Mouse (Mus musculus) CH12.LX (cell line): ENCODE data around the gene Trappc10. TPM values are rescaled to one million over a fixed set of nuclear protein-coding genes. Genes with fewer than 3 reads are reported as not detected.

Experiments used
- DNase-seq: peaks from one replicate; pipeline ENCODE4 v3.0.0-alpha.2; 2013; ENCODE audit errors: extremely low read depth
- H3K27ac ChIP-seq: 2 replicates; pipeline ENCODE4 v1.5.1; 2012; ENCODE audit warnings: low read depth, mild to moderate bottlenecking, control low read depth, moderate library complexity; ENCODE audit not compliant: insufficient read depth
- H3K27me3 ChIP-seq: replicated peaks from 2 replicates; pipeline ENCODE3; 2012; ENCODE audit warnings: inconsistent platforms
- H3K36me3 ChIP-seq, 2 experiments: replicated peaks in 1 of 2; 2 replicates each; pipeline versions ENCODE3 to v1.6.1; 2012; ENCODE audit warnings: inconsistent platforms in 1 of 2, low read length in 1 of 2, mild to moderate bottlenecking in 1 of 2, mixed read lengths in 1 of 2, moderate library complexity in 1 of 2; ENCODE audit not compliant: control insufficient read depth in 1 of 2, insufficient read depth in 1 of 2
- H3K4me1 ChIP-seq, 2 experiments: 2 replicates each; pipeline ENCODE4 v1.6.1; 2012; ENCODE audit warnings: inconsistent platforms in 1 of 2, moderate library complexity in 1 of 2; ENCODE audit not compliant: insufficient read depth in 2 of 2, control insufficient read depth in 1 of 2
- H3K4me2 ChIP-seq: 2 replicates; pipeline ENCODE4 v1.6.1; 2012; ENCODE audit warnings: low read depth, mild to moderate bottlenecking, control low read depth; ENCODE audit not compliant: poor library complexity, insufficient read depth, severe bottlenecking
- H3K4me3 ChIP-seq, 3 experiments: fragments of 150-350 bp in 1 of 3; sonication (generic) in 1 of 3; replicated peaks in 1 of 3; 2 replicates each; pipeline versions ENCODE3 to v1.5.1; 2011 to 2012; ENCODE audit warnings: low read depth in 2 of 3, low read length in 2 of 3, mild to moderate bottlenecking in 2 of 3, moderate library complexity in 2 of 3, control low read depth in 1 of 3, improper control_type of control experiment in 1 of 3, inconsistent platforms in 1 of 3, mixed read lengths in 1 of 3; ENCODE audit not compliant: poor library complexity in 1 of 3
- H3K79me2 ChIP-seq: replicated peaks from 2 replicates; pipeline ENCODE4 v1.6.1; 2012; ENCODE audit warnings: mild to moderate bottlenecking, moderate library complexity; ENCODE audit not compliant: control insufficient read depth, poor library complexity, insufficient read depth, severe bottlenecking; ENCODE audit errors: extremely low read depth
- H3K9ac ChIP-seq: 2 replicates; pipeline ENCODE4 v1.6.1; 2012; ENCODE audit warnings: low read depth, mild to moderate bottlenecking, control low read depth, moderate library complexity; ENCODE audit not compliant: insufficient read depth
- H3K9me3 ChIP-seq: replicated peaks from 2 replicates; pipeline ENCODE3; 2012; ENCODE audit warnings: low read length, inconsistent platforms, mixed read lengths
- CHD2 ChIP-seq: IDR thresholded peaks from 2 replicates; pipeline ENCODE4 v1.6.1; 2011; ENCODE audit warnings: low read length, improper control_type of control experiment
- CTCF ChIP-seq, 2 experiments: IDR thresholded peaks in 1 of 2; conservative IDR thresholded peaks in 1 of 2; 2 replicates each; pipeline ENCODE4 v1.5.1; 2011 to 2012; ENCODE audit warnings: low read depth in 2 of 2, low read length in 2 of 2, improper control_type of control experiment in 1 of 2, inconsistent platforms in 1 of 2, mild to moderate bottlenecking in 1 of 2, moderate library complexity in 1 of 2
- E2F4 ChIP-seq: IDR thresholded peaks from 2 replicates; pipeline ENCODE4 v1.6.1; 2011; ENCODE audit warnings: low read depth, low read length, improper control_type of control experiment; ENCODE audit not compliant: insufficient replicate concordance
- EP300 ChIP-seq: IDR thresholded peaks from 2 replicates; pipeline ENCODE4 v1.6.1; 2011; ENCODE audit warnings: low read length, improper control_type of control experiment
- HCFC1 ChIP-seq: IDR thresholded peaks from 2 replicates; pipeline ENCODE4 v1.6.1; 2012; ENCODE audit warnings: low read depth, mild to moderate bottlenecking, inconsistent platforms, low read length, improper control_type of control experiment
- IRF4 ChIP-seq: IDR thresholded peaks from 2 replicates; pipeline ENCODE4 v1.6.1; 2014; ENCODE audit warnings: low read depth, mild to moderate bottlenecking, inconsistent platforms, low read length, improper control_type of control experiment
- JUN ChIP-seq: IDR thresholded peaks from 2 replicates; pipeline ENCODE4 v1.6.1; 2011; ENCODE audit warnings: low read depth, mild to moderate bottlenecking, low read length, improper control_type of control experiment, moderate library complexity; ENCODE audit not compliant: insufficient read depth
- JUND ChIP-seq: conservative IDR thresholded peaks from 2 replicates; pipeline ENCODE4 v1.6.1; 2011; ENCODE audit warnings: low read depth, low read length, improper control_type of control experiment
- KAT2A ChIP-seq: IDR thresholded peaks from 2 replicates; pipeline ENCODE4 v1.6.1; 2012; ENCODE audit warnings: low read length, improper control_type of control experiment, inconsistent platforms; ENCODE audit not compliant: insufficient replicate concordance
- MAFK ChIP-seq: IDR thresholded peaks from 2 replicates; pipeline ENCODE4 v1.6.1; 2011; ENCODE audit warnings: low read length, improper control_type of control experiment; ENCODE audit not compliant: insufficient replicate concordance
- MAX ChIP-seq: IDR thresholded peaks from 2 replicates; pipeline ENCODE4 v1.6.1; 2011; ENCODE audit warnings: low read length, improper control_type of control experiment
- MYC ChIP-seq: IDR thresholded peaks from 2 replicates; pipeline ENCODE4 v1.6.1; 2011; ENCODE audit warnings: low read depth, mild to moderate bottlenecking, improper control_type of control experiment, low read length
- NELFE ChIP-seq: IDR thresholded peaks from 2 replicates; pipeline ENCODE4 v1.6.1; 2011; ENCODE audit warnings: low read depth, low read length, improper control_type of control experiment
- NRF1 ChIP-seq: IDR thresholded peaks from 2 replicates; pipeline ENCODE4 v1.6.1; 2014; ENCODE audit warnings: low read depth, mild to moderate bottlenecking, inconsistent platforms, low read length, improper control_type of control experiment, moderate library complexity
- POLR2A ChIP-seq: IDR thresholded peaks from 2 replicates; pipeline ENCODE4 v1.6.1; 2011; ENCODE audit warnings: low read depth, mild to moderate bottlenecking, improper control_type of control experiment, low read length
- RAD21 ChIP-seq: IDR thresholded peaks from 2 replicates; pipeline ENCODE4 v1.6.1; 2011; ENCODE audit warnings: low read depth, mild to moderate bottlenecking, low read length, improper control_type of control experiment, moderate library complexity
- RCOR1 ChIP-seq: conservative IDR thresholded peaks from 2 replicates; pipeline ENCODE4 v1.6.1; 2012; ENCODE audit warnings: low read depth, mild to moderate bottlenecking, inconsistent platforms, low read length, improper control_type of control experiment
- SIN3A ChIP-seq: IDR thresholded peaks from 2 replicates; pipeline ENCODE4 v1.6.1; 2012; ENCODE audit warnings: low read length, improper control_type of control experiment, inconsistent platforms
- TCF12 ChIP-seq: IDR thresholded peaks from 2 replicates; pipeline ENCODE4 v1.6.1; 2014; ENCODE audit warnings: low read depth, mild to moderate bottlenecking, inconsistent platforms, low read length, improper control_type of control experiment
- USF1 ChIP-seq: IDR thresholded peaks from 2 replicates; pipeline ENCODE4 v1.6.1; 2014; ENCODE audit warnings: low read depth, mild to moderate bottlenecking, inconsistent platforms, low read length, improper control_type of control experiment
- ZKSCAN1 ChIP-seq: IDR thresholded peaks from 2 replicates; pipeline ENCODE4 v1.6.1; 2012; ENCODE audit warnings: low read depth, inconsistent platforms, low read length, improper control_type of control experiment, borderline replicate concordance
- dilution Hi-C: fragments of 300-500 bp; cut with MboI; formaldehyde crosslinking; loops from 2 replicates; pipeline ENCODE4 v1.14.3; 2020; ENCODE audit warnings: low sequenced_read_pairs; ENCODE audit not compliant: extremely low pct_unique_long_range_greater_than_20kb, extremely low pct_ligation_motif_present
- in situ Hi-C: fragments of 300-500 bp; cut with MboI; formaldehyde crosslinking; loops from 3 replicates; pipeline ENCODE4 v1.14.3; 2019; ENCODE audit warnings: low sequenced_read_pairs, low pct_ligation_motif_present, low pct_unique_long_range_greater_than_20kb, mixed read lengths
- polyA plus RNA-seq: library from polyadenylated mRNA; unstranded; fragments of >175 nt; gene quantifications from 2 replicates; pipeline ENCODE4 v1.2.1, GENCODE M21; 2012; ENCODE audit warnings: low read depth; ENCODE audit not compliant: insufficient read length
- total RNA-seq, 2 experiments: library from RNA; depleted of rRNA; stranded (reverse); fragments of 300-350 nt in 1 of 2; fragments of >200 nt in 1 of 2; gene quantifications; 2 replicates each; pipeline ENCODE4 v1.2.3; 2012 to 2014

Gene Trappc10
- total and polyA plus RNA-seq, 3 experiments: 22.1 to 26.7 (median 26.5) TPM

GRCm38 (mm10) chr10:78182321-78182720 lies 62.1 kb downstream of the Trappc10 start:
- H3K9ac ChIP-seq: no peak overlapping the region
- no peak overlapping the region for H3K27ac ChIP-seq
- H3K4me1 ChIP-seq: peaks cover 6 to 11% of the 10 kb centered on the region in 2 experiments; a peak in 3 of 4 replicates
- no peak for DNase-seq
- H3K4me2 ChIP-seq: no peak overlapping the region
- no peak overlapping the region for H3K4me3 ChIP-seq
- in situ Hi-C loops: loop anchor here (10.0 kb wide), 1 partner anchor 192 kb away; no protein-coding TSS in a partner anchor
- H3K79me2 ChIP-seq: peaks cover 10% of the 10 kb centered on the region
- no peaks in the 10 kb centered on the region for H3K9me3 ChIP-seq
- TF ChIP-seq CHD2 (no peak), E2F4 (no peak)
- dilution Hi-C loops: no loop called here
- H3K27me3 ChIP-seq: no peaks in the 10 kb centered on the region
- peaks cover 58 to 72% of the 10 kb centered on the region in 2 experiments for H3K36me3 ChIP-seq

DNA sequence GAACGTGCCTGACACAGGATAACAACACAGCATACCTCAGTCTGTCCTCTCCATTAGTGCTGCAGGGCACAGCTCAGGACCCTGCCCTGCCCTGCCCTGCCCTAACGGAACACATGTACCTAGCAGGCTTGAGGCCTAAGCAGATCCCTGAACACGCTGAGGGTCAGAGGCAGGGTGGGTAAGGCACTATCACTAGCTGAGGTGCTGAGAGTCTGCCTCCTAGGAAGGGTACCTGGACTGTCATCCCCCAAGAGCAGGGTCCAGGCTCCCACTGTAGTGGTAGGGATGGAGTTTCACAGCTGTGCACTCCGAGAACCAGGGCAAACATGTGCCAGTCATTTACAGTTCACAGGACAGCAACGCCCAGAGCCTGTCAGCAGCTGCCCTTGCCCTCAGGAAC lies 70.0 kb downstream of the Trappc10 start:
- no peak for TF ChIP-seq POLR2A
- no peak for TF ChIP-seq SIN3A
- TF ChIP-seq EP300: no peak
- no peak for TF ChIP-seq NELFE
- no peak for TF ChIP-seq TCF12
- no peak for TF ChIP-seq MAFK
- TF ChIP-seq RCOR1: no peak
- no peak for TF ChIP-seq JUN
- TF ChIP-seq MYC: no peak
- no peak for TF ChIP-seq CTCF (conservative IDR thresholded peaks at IDR 0.05 in 1 of 2, IDR thresholded peaks at IDR 0.05 in 1 of 2; ENCODE audit: low read depth in 2 of 2, low read length in 2 of 2)
- TF ChIP-seq USF1: no peak
- Histone ChIP-seq H3K4me1 (peaks cover 13 to 15% of the 10 kb centered on the region in 2 experiments; a peak in 3 of 4 replicates), H3K4me2 (no peak overlapping the region), H3K4me3 (no peak overlapping the region), H3K36me3 (peaks cover 89 to 95% of the 10 kb centered on the region in 2 experiments), H3K79me2 (no peaks in the 10 kb centered on the region), H3K9ac (no peak overlapping the region), H3K27ac (no peak overlapping the region), H3K27me3 (no peaks in the 10 kb centered on the region), H3K9me3 (no peaks in the 10 kb centered on the region)
- dilution Hi-C loops (no loop called here), in situ Hi-C loops (no loop called here)
- no peak for DNase-seq

GRCm38 (mm10) chr10:78171581-78171980 lies 72.9 kb downstream of the Trappc10 start:
- TF ChIP-seq MYC: no peak
- TF ChIP-seq MAX: no peak
- no peak for TF ChIP-seq CHD2
- TF ChIP-seq NRF1: no peak
- TF ChIP-seq SIN3A: no peak
- TF ChIP-seq IRF4: no peak
- TF ChIP-seq HCFC1: no peak
- no peak for TF ChIP-seq EP300
- TF ChIP-seq JUND: no peak
- TF ChIP-seq KAT2A: no peak
- TF ChIP-seq RAD21: no peak
- no peak for TF ChIP-seq ZKSCAN1
- H3K9me3 ChIP-seq: no peaks in the 10 kb centered on the region
- dilution Hi-C loops (no loop called here), in situ Hi-C loops (no loop called here)
- no peaks in the 10 kb centered on the region for H3K27me3 ChIP-seq
- peaks cover 17 to 26% of the 10 kb centered on the region in 2 experiments for H3K4me1 ChIP-seq
- peaks cover 71 to 80% of the 10 kb centered on the region in 2 experiments for H3K36me3 ChIP-seq
- no peaks in the 10 kb centered on the region for H3K79me2 ChIP-seq
- no peak overlapping the region for H3K27ac ChIP-seq
- H3K4me2 ChIP-seq: no peak overlapping the region
- DNase-seq: no peak
- no peak overlapping the region for H3K9ac ChIP-seq
- no peak overlapping the region for H3K4me3 ChIP-seq
